Mouse (Mus musculus) c-Kit-positive CD71-negative TER-119-negative erythroid progenitor cells, embryonic 14.5 days (primary cell): ENCODE data around the gene Kmt2e.
A peak's percentile ranks its signal among the peaks of the same experiment; 100 is the strongest.

Experiments
- DNase-seq: peaks from one replicate; pipeline ENCODE4 v3.0.0-alpha.2; 2013; ENCODE audit warnings: low read depth

Kmt2e gene

GRCm38 (mm10) chr5:23410040-23410717 lies 24.1 kb upstream of the Kmt2e start:
- no peak for DNase-seq

- DNase-seq, result no peak
Observed at GRCm38 (mm10) chr5:23410718-23411101, 23.5 kb upstream of the Kmt2e start.

GRCm38 (mm10) chr5:23411640-23412039 lies 22.6 kb upstream of the Kmt2e start:
- DNase-seq, result no peak

GRCm38 (mm10) chr5:23412247-23412948 lies 21.8 kb upstream of the Kmt2e start:
- DNase-seq, result no peak

DNA sequence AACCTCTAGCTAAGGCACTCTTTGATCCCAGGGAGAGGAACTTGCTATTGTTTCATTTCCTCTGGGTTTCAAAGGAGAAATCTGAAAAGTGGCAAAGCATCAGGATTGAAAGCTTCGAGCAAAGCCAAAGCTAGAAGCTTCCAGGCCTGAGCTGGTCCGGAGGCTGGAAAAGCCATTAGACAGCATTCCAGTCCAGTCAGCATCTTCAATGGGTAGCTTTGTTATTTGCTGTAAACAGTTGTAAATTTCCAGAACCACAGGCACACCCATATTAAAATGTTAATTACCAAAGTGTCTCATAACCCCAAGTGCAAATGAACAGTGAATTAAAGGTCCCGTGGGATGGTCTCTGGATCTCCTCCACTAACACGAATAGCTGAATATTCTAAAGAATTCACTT lies 21.2 kb upstream of the Kmt2e start:
- DNase-seq, result no peak

DNA sequence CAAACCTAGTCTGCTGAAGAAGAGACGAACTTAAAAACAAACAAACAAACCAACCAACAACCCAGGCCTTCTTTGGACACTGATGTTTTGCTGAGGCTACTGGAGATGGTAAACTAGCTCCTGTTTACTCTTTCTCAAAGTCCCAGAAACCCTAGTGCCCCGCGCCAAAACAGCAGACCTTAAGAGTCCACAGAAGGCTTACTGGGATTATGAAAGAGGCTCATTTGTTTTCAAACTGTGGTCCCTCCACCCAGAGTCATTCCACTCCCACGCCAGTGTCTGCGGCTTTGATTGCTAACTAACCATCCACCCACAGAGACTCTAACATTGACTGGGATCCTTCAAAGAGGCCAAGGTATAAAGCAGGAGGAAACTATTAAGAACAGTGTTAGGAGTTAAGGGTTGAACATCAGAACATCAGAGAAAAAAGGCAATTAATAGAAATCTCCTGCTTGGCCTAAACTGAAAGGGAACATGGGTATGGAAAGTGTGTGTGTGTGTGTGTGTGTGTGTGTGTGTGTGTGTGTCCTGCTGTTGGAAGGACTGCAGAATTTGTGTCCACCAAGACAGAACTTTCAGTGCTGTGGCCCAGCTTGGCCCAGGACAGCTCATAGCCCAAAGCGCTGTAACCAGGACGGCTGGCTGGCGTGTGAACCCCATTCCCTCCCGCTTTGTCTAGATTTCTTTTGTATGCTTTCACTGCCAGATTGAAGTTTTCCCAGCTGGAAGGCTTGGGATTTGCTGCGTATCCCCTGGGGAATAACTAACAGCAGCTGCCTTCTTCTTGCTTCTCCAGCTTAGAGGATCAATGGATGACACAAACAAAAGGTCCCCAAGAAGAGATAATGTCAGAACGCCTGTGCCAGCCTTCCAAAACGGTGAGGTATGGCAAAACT lies 20.4 kb upstream of the Kmt2e start:
- no peak for DNase-seq

GRCm38 (mm10) chr5:23414490-23415126 lies 19.6 kb upstream of the Kmt2e start:
- DNase-seq, result no peak

GRCm38 (mm10) chr5:23415571-23416285 lies 18.5 kb upstream of the Kmt2e start:
- DNase-seq, result no peak

GRCm38 (mm10) chr5:23416286-23416643 lies 18.0 kb upstream of the Kmt2e start:
- DNase-seq, result no peak

DNA sequence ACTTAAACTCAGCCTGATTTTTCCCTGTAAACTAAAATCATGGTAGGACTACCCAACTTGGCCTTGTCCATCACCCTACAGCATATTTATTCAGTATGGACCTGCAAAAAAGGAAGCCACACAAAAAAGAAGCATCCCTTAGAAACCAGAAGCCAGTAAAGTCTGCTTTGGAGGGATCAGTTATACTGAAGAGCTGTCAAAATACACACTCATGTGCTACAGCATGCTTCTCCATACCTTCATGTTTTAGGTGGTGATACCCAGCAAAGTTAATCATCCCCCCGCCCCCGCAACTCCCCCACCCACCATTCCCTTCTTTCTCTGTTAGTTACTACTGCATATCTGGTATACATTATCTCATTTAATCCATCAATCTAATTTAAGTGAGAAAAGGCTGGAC lies 16.5 kb upstream of the Kmt2e start:
- no peak for DNase-seq

DNA sequence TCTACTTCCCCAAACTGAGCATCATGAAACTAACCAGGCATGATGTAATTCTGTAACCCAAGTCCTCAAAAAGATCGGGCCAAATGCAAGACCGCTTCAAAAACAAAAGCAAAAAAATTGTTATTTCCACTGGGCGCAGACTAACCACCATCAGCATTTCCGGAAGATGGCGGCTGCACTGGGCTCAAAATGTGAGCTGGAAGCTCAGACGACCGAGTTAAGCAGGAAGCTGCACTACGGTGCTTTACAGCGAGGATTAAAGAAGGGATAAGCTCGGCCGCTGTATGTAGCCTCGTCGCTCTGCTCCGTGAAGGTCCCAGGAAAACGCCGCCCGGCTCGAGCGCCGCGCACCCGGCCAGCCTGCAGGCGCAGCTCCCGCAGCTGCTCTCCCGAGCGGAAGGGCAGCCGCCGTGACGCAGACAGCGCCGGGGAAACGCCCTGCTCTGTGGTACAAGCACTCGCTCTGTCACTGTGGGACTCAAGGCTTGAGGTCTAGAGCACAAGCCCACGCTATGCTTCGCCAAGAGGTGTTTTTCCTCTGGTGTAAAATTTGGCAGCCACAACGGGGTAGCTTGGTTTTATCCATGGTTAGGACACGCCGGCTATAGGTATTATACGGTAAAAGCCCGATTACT lies 16.0 kb upstream of the Kmt2e start:
- DNase-seq, result peak; percentile 63

DNA sequence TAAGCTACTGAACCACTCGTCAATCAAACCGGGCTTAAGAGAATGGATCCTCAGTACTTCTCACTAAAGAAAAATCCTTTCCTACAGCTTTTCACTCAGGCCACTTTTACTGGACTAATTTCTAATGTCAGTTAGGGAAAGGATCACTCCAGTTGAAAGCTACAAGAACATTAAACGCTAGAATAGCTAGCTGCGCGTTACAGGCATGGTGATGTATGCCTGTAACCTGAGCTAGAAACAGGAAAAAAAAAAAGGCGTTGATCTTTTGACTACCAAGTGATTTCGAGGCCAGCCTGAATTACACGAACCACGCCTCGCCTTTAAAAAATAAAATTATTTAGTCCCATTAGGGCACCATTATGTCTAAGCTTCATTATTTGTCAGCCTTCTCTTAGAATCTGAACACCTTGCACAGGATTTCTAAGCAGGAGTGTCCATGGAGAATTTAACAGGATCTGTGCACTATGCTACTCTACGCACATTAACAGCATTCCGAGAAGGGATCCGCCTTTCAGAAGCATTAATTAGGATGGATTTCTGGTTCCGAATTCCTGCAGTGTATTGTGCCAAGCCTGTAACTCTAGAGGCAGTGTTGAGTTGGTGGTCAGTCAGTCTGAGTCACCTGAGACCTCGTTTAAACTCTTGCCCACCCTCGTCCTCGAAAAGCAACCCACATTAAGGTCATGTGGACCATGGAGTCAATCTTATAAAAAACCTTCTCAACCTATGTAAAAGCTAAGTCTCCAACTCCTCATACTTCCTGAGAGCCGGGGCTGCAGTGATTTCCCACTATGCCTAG lies 15.2 kb upstream of the Kmt2e start:
- no peak for DNase-seq

DNA sequence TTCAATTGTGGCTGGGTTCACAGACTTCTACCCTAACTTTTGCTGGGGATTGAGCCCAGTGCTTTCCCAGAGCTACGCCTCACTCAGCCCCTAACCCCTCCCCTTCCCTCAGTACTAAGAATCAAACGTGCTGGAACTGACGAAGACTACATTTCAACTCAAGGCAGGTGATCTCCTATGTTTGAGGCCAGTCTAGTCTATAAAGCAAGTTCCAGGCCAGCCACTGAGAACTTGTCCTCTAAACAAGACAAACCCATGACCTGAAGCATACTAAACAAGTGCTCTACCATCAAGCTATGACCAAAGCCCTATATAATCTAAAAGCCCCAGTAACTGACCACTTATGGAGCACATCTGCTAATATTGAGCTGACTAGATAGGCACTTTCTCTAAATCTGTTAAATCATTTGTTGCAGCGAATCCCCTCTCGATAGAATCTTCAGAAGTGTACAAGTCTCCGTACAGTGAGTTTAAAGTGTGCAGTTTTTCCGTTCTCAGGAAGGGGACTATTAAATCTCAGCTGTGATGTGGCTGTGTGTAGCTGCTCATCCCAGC lies 14.5 kb upstream of the Kmt2e start:
- DNase-seq, result no peak

DNA sequence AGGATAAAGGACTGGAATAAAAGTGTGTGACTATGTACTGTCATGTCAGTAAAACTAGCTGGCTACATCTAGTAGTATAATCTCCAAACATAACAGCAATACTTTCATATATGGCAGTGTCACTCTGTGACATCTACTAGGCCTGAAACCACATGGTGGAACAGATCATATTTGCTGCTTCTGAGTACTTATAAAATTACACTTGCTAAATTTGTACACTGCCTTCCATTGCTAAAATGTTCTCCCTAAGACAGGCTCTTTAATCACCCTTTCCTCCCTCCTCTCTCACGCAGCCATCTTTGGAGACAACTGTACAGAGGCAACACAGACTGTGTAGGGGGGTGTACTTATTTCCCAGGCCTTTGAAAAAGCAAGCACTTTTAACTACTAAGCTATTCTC lies 13.8 kb upstream of the Kmt2e start:
- no peak for DNase-seq

GRCm38 (mm10) chr5:23421440-23421839 lies 12.8 kb upstream of the Kmt2e start:
- no peak for DNase-seq

DNA sequence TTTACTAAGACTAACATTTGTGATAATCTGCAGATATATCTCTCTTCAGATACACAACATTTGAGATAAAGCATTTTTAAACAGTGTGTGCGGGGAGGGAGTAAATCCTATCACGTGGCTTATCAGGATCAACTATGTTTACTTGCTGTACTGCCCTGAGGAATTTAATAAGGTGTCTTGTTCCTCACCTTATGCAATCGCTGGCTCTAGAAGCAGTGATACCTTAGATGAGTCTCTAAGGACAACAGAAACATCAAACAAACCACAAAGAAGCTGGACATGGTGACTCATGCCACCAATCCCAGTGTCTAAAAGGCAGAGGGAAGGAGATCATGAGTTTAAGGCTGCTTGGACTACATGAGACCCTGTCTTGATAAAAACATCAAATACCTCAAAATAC lies 11.2 kb upstream of the Kmt2e start:
- no peak for DNase-seq

DNA sequence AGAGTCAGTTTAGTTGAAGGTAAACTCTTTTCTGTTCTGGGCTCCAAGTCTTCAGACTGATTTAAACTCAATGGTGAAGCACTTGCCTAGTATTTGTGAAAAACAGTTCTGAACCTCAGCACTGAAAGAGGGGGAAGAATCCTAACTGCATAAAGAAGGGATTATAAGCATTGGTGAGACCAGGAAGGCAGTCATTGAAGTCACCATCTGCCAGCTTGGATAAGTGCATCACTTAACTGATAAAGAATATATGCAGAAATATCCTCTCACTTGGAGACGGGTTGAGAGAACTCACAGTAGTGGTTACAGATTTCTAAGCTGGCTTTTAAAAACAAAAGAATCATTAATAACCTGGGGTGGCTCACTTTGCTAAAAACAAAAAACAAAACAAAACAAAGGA lies 6.7 kb upstream of the Kmt2e start:
- no peak for DNase-seq

DNA sequence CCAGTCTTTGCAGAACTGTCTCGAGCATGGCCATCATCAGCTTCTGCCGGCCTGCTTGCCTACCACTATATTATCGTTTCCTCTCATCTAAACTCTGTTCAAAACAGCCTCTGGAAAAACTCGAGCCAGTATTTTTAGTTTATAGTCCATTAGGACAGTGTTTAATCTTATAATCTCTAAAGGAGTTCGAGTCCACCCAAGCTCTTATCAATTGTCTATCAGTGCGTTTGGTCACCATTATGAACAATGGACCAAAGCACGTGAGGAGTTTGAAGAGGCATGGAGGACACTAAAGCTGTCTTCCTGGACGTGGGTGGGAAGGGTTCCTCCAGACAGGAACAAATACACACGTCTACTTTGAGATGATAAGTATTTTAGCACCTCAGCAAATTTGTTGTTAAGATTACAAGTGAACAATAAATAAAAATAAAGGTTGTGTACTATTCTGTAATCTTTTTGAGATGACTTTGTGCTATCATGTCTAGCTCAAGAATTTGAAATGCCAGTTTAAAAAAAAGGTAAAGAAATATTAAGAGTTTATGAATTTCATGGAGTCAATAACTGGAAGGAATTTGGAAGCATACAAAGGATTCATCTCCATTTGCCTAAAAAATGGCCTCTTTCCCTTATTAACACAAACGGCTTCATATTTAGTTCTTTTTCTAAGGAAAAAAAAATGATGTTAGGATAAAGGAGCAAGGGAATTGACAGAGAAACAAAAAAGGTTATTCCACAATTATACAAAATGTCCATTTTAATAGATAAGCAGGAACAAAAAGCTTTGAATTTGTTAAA lies 3.0 kb upstream of the Kmt2e start:
- no peak for DNase-seq

GRCm38 (mm10) chr5:23431948-23432707 lies 2.1 kb upstream of the Kmt2e start:
- no peak for DNase-seq
